Mouse (Mus musculus): ENCODE results near the gene Hoxa9. TPM values are rescaled to one million over a fixed set of nuclear protein-coding genes. Genes with fewer than 3 reads are reported as not detected.
A peak's percentile ranks its signal among the peaks of the same experiment; 100 is the strongest.

The Hoxa9 gene
- total RNA-seq, 1 experiment, result 1.4 TPM

DNA sequence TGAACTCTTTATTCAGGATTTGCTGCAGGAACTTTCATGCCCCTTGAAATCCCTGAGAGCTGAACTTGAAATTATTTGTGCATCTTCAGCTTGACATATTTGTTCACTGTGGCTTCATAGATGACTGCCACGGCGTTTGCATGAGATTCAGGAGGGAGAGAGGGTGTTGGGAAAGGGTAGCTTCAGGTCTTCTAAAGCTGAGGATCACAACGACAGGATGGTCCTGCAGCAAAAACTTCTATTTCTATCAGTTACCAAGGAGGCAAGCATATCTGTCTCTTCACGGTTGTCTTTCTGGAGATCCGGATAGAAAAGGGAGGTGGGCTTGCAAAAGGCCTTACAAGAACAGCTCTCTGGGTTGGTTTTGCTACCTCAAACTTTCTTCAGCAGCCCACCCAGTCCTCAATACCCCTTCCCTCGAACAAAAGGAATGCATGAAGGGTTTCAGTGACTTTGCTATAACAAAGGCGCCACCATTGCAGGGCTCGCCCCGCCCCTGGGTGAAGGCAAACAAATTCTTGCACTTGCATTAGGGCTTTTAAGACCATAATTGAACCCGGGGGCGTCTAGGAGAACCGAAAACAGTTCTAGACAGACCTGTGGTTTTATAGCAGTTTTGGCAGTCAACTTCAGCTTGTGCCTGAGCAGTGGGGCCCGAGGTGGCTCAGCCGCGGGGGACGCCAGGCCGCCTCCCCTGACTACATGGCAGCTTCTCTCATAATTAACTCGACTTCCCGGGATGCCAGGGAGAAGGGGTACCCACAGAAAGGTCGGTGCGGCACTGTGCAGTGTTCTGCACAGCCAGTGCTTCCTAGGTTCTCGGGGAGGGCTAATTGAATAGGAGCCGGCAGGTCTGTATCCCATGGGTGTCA is 17.1 kb upstream of the Hoxa9 start:
- Histone ChIP-seq H3K9me3 (ENCODE audit: control insufficient read depth, insufficient read depth, low read depth, low read length) (no peaks in the 10 kb centered on the region), H3K4me1 (ENCODE audit: control insufficient read depth in 2 of 2, insufficient read depth in 2 of 2, low read length in 2 of 2, poor library complexity in 1 of 2) (peaks cover 0 to 3% of the 10 kb centered on the region in 2 experiments; a peak in 2 of 4 replicates), H3K36me3 (ENCODE audit: control insufficient read depth, insufficient read depth, low read length, poor library complexity, severe bottlenecking) (no peaks in the 10 kb centered on the region), H3K4me3 (ENCODE audit: insufficient read depth in 1 of 2, low read depth in 1 of 2, low read length in 2 of 2, poor library complexity in 1 of 2, severe bottlenecking in 1 of 2) (no peak overlapping the region), H3K9ac (ENCODE audit: insufficient read depth, low read depth, low read length, poor library complexity, severe bottlenecking) (no peak overlapping the region), H3K27ac (ENCODE audit: insufficient read depth, low read depth, low read length, poor library complexity, severe bottlenecking) (no peak overlapping the region)
- in situ Hi-C loops (cut with MboI; ENCODE audit: low sequenced_read_pairs in 2 of 2, unreplicated experiment in 2 of 2), result no loop called here
- TF ChIP-seq ZC3H11A (IDR thresholded peaks at IDR 0.05; ENCODE audit: borderline replicate concordance, low read depth, low read length) (no peak), ZNF384 (IDR thresholded peaks at IDR 0.05; ENCODE audit: low read depth, low read length) (no peak), MAFK (IDR thresholded peaks at IDR 0.05; ENCODE audit: insufficient read depth, low read depth, low read length) (no peak), CHD2 (IDR thresholded peaks at IDR 0.05; ENCODE audit: low read depth, low read length) (no peak), HCFC1 (IDR thresholded peaks at IDR 0.05; ENCODE audit: borderline replicate concordance, insufficient read depth, low read length) (no peak)
- no peak for DNase-seq (ENCODE audit: low read depth, low spot score)

DNA sequence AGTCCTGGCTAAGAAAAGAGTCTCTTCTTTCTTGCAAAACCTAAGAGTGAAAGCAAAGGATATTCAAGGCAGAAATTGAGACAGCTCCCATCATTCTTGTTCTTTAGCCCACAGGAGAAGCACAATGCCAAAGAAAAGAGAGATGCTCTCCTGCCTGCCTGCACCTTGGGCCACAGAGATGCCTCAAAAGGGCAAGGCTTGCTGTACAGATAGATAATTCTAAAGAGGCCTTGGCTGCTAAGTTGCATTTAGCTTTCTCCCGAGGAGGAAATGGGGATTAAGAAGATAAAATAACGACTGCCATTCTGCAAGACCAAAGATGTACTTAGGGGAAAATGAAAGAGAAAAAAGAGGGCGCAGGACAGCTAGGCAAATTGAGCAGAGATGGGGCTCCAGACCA is 16.0 kb upstream of the Hoxa9 start:
- in situ Hi-C loops (cut with MboI; ENCODE audit: low sequenced_read_pairs in 2 of 2, unreplicated experiment in 2 of 2), result no loop called here
- Histone ChIP-seq H3K9me3 (ENCODE audit: control insufficient read depth, insufficient read depth, low read depth, low read length) (no peaks in the 10 kb centered on the region), H3K9ac (ENCODE audit: insufficient read depth, low read depth, low read length, poor library complexity, severe bottlenecking) (no peak overlapping the region), H3K4me1 (ENCODE audit: control insufficient read depth in 2 of 2, insufficient read depth in 2 of 2, low read length in 2 of 2, poor library complexity in 1 of 2) (peaks cover 0 to 3% of the 10 kb centered on the region in 2 experiments; a peak in 2 of 4 replicates), H3K4me3 (ENCODE audit: insufficient read depth in 1 of 2, low read depth in 1 of 2, low read length in 2 of 2, poor library complexity in 1 of 2, severe bottlenecking in 1 of 2) (no peak overlapping the region), H3K36me3 (ENCODE audit: control insufficient read depth, insufficient read depth, low read length, poor library complexity, severe bottlenecking) (no peaks in the 10 kb centered on the region), H3K27ac (ENCODE audit: insufficient read depth, low read depth, low read length, poor library complexity, severe bottlenecking) (no peak overlapping the region)
- no peak for TF ChIP-seq MAFK (IDR thresholded peaks at IDR 0.05; ENCODE audit: insufficient read depth, low read depth, low read length)
- no peak for TF ChIP-seq ZC3H11A (IDR thresholded peaks at IDR 0.05; ENCODE audit: borderline replicate concordance, low read depth, low read length)
- no peak for DNase-seq (ENCODE audit: low read depth, low spot score)

DNA sequence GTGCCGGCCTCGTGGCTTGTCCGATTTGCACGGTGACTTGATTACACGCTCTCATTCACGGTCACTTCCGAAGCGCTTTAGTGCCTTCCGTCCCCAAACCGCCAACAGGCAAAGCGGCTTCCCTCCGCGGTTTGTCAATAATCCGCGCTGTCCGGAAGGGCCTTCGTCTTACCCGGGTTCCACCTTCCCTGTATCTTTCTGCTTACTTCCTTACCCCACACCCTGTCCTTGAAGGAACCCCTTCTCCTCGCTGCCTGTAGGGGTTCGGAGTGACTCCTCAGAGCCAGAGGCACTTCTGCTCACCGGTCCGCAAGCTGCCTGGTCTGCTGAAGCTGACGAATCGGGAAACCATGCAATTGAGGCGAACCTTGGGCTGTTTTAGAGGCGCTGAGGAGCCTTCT is 15.5 kb upstream of the Hoxa9 start:
- H3K36me3 ChIP-seq (ENCODE audit: control insufficient read depth, insufficient read depth, low read length, poor library complexity, severe bottlenecking), result no peaks in the 10 kb centered on the region
- H3K4me1 ChIP-seq (ENCODE audit: control insufficient read depth in 2 of 2, insufficient read depth in 2 of 2, low read length in 2 of 2, poor library complexity in 1 of 2), result peaks cover 0 to 3% of the 10 kb centered on the region in 2 experiments; a peak in 2 of 4 replicates
- no peaks in the 10 kb centered on the region for H3K9me3 ChIP-seq (ENCODE audit: control insufficient read depth, insufficient read depth, low read depth, low read length)
- H3K4me3 ChIP-seq (ENCODE audit: insufficient read depth in 1 of 2, low read depth in 1 of 2, low read length in 2 of 2, poor library complexity in 1 of 2, severe bottlenecking in 1 of 2), result no peak overlapping the region; a peak in 1 of 4 replicates
- no peak overlapping the region for H3K9ac ChIP-seq (ENCODE audit: insufficient read depth, low read depth, low read length, poor library complexity, severe bottlenecking)
- in situ Hi-C loops (cut with MboI; ENCODE audit: low sequenced_read_pairs in 2 of 2, unreplicated experiment in 2 of 2), result no loop called here
- H3K27ac ChIP-seq (ENCODE audit: insufficient read depth, low read depth, low read length, poor library complexity, severe bottlenecking), result no peak overlapping the region
- TF ChIP-seq CHD2 (IDR thresholded peaks at IDR 0.05; ENCODE audit: low read depth, low read length) (no peak), HCFC1 (IDR thresholded peaks at IDR 0.05; ENCODE audit: borderline replicate concordance, insufficient read depth, low read length) (no peak), ZC3H11A (IDR thresholded peaks at IDR 0.05; ENCODE audit: borderline replicate concordance, low read depth, low read length) (no peak), ZNF384 (IDR thresholded peaks at IDR 0.05; ENCODE audit: low read depth, low read length) (no peak), MAFK (IDR thresholded peaks at IDR 0.05; ENCODE audit: insufficient read depth, low read depth, low read length) (no peak)
- DNase-seq (ENCODE audit: low read depth, low spot score), result no peak

- Histone ChIP-seq H3K27ac (ENCODE audit: insufficient read depth, low read depth, low read length, poor library complexity, severe bottlenecking) (no peak within 1 kb of the TSS), H3K36me3 (ENCODE audit: control insufficient read depth, insufficient read depth, low read length, poor library complexity, severe bottlenecking) (no peaks in the 10 kb centered on the region), H3K9ac (ENCODE audit: insufficient read depth, low read depth, low read length, poor library complexity, severe bottlenecking) (no peak within 1 kb of the TSS), H3K9me3 (ENCODE audit: control insufficient read depth, insufficient read depth, low read depth, low read length) (no peaks in the 10 kb centered on the region), H3K4me1 (ENCODE audit: control insufficient read depth in 2 of 2, insufficient read depth in 2 of 2, low read length in 2 of 2, poor library complexity in 1 of 2) (peaks cover 0 to 3% of the 10 kb centered on the region in 2 experiments; a peak in 2 of 4 replicates), H3K4me3 (ENCODE audit: insufficient read depth in 1 of 2, low read depth in 1 of 2, low read length in 2 of 2, poor library complexity in 1 of 2, severe bottlenecking in 1 of 2) (no peak within 1 kb of the TSS; a peak in 1 of 4 replicates)
- no peak for TF ChIP-seq HCFC1 (IDR thresholded peaks at IDR 0.05; ENCODE audit: borderline replicate concordance, insufficient read depth, low read length)
- peak; percentile 62; the same call in 1 of the 2 replicates for TF ChIP-seq ZNF384 (IDR thresholded peaks at IDR 0.05; ENCODE audit: low read depth, low read length)
- in situ Hi-C loops (cut with MboI; ENCODE audit: low sequenced_read_pairs in 2 of 2, unreplicated experiment in 2 of 2), result no loop called here
- DNase-seq (ENCODE audit: low read depth, low spot score), result no peak
Observed at GRCm38 (mm10) chr6:52245757-52246142, 14.9 kb upstream of the Hoxa9 start, which contains the start of gene Hoxa11. Gene Hoxa11, minus strand, starts transcription at chr6:52245810.
